Mouse (Mus musculus): ENCODE data around the gene Tmem115. TPM values are rescaled to one million over a fixed set of nuclear protein-coding genes. Genes with fewer than 3 reads are reported as not detected.
"Not testable (repeated sequence)": the region's sequence is repeated elsewhere in the genome, so short reads cannot be mapped to it uniquely, and the experiment has no call there.

The Tmem115 gene
- total RNA-seq, 2 experiments from 2014 or later = 43.7 to 49.9 TPM

DNA sequence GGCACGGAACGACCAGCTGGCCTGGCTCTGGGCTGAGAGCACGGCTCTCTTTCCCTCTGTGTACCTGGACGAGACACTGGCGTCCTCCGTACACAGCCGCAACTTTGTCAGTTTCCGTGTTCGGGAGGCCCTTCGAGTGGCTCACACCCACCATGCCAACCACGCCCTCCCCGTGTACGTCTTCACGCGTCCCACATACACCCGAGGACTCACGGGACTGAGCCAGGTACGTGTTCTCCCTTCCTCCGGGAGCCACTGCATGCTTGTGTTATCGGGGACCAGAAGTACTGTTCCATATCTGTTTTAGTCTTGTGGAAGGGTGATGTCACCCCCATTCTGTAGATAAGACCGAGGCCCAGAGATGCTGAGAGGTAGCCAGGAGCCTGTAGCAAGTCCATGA, 37.1 kb downstream of the Tmem115 start:
- no peak for DNase-seq

DNA sequence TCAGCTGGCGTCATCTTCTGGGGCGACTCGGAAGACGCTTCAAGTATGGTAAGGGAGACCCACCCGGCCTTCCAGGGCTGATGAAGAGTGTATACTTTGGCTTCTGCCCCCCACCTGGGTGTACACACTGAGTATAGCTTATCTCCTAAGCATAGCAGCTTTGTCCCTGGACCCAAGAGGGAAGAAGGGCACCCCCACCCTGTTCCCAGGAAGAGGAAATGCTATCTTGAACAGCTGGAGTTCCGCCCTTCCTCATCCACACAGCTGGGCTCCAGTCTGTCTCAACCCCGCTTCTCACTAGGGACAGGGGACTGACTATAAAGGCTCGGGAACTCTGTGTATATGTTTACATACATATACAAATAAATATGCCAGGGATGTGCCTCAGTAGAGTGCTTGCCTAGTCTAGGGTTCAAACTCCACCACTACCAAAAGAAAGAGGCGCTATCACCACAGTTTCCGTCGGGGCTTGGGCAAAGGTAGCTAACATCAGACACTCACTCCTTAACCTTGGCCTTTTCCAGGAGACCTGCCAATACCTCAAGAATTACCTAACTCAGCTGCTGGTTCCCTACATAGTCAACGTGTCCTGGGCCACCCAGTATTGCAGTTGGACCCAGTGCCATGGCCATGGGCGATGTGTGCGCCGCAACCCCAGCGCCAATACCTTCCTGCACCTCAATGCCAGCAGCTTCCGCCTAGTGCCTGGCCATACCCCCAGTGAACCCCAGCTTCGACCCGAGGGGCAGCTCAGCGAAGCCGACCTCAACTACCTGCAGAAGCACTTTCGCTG, 38.0 kb downstream of the Tmem115 start:
- no peak for DNase-seq

DNA sequence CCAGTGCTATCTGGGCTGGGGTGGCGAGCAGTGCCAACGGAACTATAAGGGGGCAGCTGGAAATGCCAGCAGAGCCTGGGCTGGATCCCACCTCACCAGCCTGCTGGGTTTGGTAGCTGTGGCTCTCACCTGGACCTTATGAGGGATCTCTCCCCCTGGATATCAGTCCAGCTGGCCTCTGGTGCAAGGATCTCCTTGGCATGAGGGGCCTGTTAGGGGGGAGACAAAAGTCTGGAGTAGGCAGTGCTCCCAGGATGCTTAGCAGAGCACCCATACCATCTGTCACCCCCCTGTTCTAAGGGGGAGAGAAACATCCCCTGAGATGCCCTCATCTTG, 38.5 kb downstream of the Tmem115 start:
- no peak for DNase-seq

DNA sequence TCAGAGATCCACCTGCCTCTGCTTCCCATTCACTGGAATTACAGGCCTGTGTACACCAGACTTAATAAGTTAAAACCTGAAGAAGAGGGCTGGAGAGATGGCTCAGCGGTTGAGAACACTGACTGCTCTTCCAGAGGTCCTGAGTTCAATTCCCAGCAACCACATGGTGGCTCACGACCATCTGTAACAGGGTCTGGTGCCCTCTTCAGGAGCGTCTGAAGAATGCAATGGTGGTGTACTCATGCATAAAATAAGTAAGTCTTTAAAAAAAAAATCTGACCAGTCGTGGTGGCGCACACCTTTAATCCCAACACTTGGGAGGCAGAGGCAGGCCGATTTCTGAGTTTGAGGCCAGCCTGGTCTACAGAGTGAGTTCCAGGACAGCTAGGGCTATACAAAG, 40.0 kb downstream of the Tmem115 start:
- not testable (repeated sequence) for DNase-seq

DNA sequence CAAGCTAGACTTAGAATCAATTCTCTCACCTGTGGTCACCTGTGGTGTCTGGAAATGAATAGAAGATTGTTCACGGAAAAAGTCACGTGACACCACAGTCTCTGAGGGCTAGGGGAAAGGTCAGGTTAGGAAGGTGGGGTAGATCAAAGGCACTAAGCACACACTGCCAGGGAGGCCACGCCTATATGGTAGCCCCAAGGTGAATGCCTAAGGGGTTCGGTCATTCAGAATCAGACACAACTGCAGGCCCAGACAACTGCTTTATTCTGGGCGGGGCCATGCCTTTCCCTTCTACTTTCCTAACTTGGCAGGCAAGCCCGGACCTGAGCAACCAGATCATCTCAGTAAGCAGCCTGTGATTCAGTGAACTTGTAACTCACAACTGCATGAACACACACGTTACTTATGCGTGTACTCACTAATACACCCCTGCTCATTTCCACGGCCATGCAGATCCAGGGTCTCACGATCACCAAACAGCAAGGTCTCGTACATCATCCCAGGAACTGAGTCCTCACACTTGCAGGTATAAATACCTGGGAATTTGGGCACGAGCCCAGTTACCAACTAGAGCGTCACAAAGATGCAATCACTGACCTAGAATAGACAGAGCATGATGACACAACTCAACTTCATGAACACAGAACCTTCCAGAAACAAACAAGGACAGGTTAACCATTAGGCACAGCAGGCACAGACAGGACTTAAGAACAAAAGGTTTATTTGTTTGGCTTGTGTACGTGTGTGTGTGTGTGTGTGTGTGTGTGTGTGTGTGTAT, 42.0 kb downstream of the Tmem115 start:
- no peak for DNase-seq

DNA sequence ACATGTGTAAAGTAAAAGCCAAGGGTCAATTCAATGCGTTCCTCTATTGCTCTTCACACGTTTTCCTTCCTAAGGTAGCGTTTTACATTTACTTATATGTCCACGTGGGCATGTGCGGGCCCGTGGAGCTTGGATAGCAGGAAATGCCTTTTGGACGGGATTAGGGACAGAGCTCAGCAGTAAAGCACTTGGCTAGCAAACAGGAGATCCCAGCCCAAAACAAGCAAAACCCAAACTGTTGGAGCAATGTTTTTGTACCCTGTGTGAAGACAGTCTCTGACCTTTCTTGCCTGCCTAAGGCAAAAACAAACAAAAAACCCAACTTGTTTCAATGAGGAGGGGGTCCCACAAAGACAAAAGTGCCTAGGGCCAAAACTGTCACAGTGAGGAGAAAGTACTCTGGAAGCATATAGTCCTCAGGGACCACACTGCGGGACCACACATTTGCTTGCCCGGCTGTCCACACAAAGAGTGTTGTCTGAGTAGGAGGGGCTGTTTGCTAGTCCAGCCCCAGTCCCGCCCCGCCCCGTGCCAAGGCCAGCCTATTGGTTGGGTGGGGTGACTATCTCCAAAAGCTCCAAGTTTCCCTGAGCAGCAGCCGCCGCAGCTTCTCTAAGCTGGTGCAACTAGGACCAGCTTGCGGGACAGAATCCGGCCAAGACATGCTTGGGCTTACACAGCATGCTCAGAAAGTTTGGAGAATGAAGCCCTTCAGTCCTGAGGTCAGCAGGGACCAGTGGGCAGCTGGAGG, 42.8 kb downstream of the Tmem115 start, which contains the start of gene Hyal1:
Gene Hyal1, plus strand, starts transcription at position 571 of the 751 bp plus-strand sequence.
- DNase-seq = peak; percentile 87 to 91

DNA sequence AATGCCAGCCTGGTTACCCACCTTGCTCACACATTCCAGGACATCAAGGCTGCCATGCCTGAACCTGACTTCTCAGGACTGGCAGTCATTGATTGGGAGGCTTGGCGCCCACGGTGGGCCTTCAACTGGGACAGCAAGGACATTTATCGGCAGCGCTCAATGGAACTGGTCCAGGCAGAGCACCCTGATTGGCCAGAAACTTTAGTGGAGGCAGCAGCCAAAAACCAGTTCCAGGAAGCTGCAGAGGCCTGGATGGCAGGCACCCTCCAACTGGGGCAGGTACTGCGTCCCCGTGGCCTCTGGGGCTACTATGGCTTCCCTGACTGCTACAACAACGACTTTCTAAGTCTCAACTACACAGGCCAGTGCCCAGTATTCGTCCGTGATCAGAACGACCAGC, 44.1 kb downstream of the Tmem115 start:
- DNase-seq = peak in 1 of 2 experiments; percentile 52

DNA sequence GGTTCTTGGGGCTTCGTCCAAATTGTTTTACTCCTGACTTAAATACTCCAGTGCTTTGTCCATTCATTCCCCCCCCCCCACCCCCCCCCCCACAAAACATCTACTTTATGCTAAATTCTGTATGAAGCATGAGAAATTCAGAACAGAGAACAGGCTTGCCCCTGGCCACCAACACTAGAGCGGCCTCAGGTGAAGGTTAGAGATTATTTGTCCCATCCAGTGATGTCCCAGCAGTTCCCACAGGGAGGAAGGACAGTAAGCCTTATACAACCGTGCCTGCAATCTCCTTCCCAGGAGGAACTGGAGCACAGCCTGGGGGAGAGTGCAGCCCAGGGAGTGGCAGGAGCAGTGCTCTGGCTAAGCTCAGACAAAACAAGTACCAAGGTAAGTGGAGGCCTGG, 44.8 kb downstream of the Tmem115 start, which contains the start of gene Naa80:
Gene Naa80, plus strand, starts transcription at position 301 of the 400 bp plus-strand sequence.
- no peak for DNase-seq

DNA sequence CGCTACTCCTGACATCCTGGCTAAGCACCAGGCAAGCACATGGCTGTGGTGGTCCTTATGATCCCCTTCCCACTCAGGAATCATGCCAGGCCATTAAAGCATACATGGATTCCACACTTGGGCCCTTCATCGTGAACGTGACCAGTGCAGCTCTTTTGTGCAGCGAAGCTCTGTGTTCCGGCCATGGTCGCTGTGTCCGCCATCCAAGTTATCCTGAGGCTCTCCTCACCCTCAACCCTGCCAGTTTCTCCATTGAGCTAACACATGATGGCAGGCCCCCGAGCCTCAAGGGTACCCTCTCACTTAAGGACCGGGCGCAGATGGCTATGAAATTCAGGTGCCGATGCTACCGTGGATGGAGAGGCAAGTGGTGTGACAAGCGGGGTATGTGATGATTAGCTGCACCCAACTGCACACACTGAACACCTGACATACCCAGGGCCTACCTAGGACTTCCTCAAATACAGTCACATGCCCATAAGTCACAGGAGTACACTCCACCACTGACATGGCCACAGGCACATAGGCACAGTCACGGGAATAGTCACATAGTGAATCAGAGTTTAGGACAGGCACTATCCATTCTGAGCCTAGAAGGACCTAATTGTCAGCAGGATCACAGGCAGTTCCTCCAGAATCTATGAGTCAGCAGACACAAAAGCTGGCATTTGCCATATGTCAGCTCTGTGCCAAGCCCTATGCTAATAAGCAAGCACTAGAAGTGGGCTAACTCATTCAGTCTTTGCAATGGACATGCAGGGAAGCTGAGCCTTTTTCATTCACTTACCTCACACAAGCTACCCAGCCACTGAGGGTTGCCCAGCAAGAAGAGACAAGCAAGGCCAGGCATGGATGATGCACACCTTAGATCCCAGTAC, 45.5 kb downstream of the Tmem115 start:
- DNase-seq = no peak

DNA sequence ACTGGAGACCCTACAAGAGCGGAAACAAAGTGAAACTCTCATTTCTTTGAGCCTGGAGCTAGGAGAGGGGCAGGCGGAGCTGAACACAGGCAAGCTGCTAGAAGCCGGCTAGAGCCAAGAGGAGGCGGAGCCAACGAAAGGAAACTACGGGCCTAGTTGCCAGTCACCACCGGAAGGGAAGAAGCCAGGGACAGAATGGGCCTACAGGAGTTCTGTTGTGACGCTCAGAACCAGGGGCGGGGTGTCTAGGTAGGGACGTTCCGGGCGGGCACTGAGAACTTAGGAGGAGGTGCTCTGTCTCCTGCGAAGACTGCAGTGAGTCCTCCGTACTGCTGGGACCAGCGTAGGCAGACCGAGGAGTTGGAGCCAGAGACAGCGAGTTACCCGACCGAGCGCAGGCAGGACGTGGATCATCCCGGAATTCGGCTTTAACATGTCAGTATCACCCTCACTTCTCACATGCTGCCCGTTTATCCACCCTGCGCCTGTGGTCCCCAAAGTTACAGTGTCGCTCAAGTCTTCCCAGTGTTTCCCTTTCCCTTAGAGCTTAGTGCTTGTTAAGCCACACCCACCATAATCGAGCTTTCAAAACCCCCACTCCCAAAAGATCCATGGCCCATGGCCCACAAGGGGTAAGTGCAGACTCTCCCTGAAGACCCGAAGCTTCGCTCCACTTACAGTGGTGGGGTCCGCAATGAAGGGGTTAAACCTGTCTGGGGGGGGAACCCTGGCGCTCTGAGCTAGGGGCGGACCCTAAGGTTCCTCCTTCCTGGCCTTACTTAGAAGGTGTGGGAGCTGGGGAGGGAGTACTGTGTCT, 47.0 kb downstream of the Tmem115 start, which contains the start of gene Hyal3:
Gene Hyal3, plus strand, starts transcription at position 318 of the 817 bp plus-strand sequence.
- DNase-seq = peak; percentile 93 to 94

DNA sequence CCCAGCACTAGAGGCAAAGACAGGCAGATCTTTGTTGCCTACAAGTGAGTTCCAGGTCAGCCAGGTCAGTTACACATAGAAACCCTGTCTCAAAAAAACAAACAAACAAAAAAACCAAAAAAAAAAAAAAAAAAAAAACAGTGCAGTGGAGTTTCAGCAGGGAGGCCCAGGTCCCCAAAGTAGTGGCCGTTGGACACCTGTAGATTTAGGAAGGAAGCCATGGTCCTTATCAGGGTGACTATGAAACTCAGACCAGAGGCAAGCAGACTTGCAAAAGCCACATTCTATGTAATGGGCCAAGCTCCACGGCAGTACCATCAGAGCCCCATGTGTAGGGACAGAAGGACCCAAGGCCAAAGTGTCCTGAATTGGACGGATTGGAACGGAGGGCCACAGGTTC, 47.8 kb downstream of the Tmem115 start:
- no peak for DNase-seq

DNA sequence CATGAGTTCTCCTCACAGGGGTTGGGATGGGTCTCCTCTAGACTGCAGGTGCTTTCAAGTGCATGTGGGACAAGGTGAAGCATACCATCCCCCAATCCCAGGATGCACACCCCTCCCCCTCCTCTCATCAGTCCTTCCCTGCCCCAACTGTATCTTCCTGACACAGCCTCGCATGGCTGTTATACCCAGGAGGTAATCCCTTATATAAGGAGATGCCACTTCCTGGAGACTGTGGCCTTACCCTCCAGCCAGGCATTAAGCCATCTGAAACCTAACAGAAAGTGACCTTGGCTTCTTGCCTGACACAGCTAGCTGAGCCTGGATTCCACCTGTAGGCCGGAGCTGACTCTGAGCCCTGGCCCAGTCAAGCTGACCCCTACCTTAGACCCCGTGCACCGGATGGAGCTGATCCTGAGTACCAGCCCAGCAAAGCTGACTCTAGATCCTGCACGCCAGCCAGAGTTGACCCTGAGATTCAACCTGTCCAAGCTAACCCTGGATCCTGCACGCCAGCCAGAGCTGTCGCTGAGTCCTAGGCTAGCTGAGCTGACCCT, 48.8 kb downstream of the Tmem115 start:
- DNase-seq = no peak

DNA sequence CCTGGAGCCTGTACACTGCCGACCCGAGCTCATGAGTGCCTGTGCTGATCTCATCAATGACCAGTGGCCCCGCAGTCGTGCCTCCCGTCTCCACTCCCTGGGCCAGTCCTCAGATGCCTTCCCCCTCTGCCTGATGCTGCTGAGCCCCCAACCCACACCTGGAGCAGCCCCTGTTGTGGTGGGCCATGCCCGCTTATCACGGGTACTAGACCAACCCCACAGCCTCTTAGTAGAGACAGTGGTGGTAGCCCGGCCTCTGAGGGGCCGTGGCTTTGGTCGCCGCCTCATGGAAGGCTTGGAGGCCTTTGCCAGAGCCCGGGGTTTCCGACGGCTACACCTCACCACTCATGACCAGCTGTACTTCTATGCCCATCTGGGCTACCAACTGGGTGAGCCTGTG, 49.4 kb downstream of the Tmem115 start:
- no peak for DNase-seq

DNA sequence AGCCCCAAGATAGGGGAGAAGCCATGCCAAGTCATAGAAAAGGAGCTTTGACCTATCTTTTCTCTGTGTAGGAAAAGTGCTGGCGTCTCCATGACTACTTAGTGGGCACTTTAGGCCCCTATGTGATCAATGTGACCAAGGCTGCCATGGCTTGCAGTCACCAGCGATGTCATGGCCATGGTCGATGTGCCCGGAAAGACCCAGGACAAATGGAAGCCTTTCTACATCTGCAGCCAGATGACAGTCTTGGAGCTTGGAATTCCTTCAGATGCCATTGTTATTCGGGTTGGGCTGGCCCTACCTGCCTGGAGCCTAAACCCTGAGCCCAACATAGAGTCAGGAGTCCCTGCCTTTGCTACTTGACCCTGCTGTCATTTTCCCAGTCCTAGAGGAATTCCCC, 52.8 kb downstream of the Tmem115 start:
- no peak for DNase-seq

DNA sequence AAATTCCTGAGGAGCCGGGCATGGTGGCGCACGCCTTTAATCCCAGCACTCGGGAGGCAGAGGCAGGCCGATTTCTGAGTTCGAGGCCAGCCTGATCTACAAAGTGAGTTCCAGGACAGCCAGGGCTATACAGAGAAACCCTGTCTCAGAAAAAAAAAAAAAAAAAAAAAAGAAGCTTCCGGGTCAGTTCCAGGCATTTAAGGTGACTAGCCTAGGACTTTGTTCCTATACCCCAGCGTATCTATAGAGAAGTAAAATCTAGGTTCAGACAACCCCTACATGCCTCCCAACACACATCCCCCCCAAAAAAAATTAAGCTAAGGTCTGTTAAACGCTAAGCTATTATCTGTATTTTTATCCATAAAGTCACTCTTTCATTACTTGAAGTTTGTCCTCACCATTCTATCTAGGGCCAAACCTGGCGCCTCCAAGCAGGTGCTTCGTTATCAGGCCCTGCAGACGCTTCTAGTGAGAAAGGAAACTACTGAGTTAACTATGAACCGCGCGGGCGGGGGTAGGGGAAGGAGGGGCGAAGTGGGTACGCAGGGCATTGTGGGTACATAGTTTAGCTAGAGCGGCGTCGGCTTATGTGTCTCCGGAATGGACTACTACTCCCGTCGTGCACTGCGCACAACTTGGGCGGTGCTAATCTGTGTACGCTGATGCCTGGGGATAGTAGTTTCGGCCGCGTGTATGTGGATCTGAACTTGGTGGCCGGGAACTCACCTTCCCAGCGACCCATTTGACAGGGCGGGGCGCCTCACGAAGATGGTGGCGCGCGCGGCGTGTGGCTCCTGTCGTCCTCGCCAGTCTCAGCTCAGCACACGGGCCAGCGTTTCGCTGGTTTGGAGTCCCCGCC, 53.5 kb downstream of the Tmem115 start, which contains the start of gene Ifrd2:
Gene Ifrd2, plus strand, starts transcription at position 669 of the 859 bp plus-strand sequence.
- DNase-seq = peak; percentile 96 to 97

DNA sequence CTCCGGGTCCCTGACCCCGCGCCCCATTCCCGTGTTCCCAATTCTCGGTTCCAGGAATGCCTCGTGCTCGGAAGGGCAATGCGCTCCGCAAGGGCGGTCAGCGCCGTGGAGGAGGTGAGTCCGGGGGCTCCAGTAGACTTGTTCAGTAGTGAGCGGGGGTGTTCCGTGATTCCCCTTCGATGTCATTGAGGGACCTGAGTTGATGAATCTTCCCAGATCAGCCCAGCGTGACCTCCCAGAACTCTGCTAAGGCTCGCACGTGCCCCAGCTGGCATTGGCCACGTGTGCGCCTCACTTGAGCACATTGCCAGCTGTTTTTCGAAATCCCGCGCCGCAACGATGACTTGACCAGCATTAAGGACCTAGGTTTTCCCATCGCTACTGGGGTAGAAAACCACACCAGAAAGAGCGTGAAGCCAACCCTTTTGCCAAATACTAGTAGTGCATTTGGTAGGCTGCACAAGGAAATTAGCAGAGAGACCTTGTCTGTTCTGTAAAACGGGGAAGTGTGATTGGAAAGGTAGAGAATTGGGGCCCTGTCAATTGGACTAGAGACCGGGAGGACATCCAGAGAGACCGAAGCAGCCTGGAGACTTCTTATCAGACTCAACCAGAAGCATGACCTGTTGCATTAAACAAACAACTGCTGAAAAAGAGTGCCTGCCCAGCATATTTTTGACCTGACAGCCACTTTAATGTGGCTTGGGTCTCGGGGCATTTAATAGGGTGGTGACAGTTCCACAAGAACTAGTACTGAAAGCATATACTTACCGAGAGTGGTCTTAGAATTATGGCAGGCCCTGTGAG, 54.3 kb downstream of the Tmem115 start:
- DNase-seq = peak; percentile 62 to 75

All from adrenal gland, postnatal 36 days (tissue).